Mouse (Mus musculus): ENCODE results near the gene Gpr132.

GRCm38 (mm10) chr12:112808212-112808586 lies 59.8 kb downstream of the Gpr132 start:
- no peak for TF ChIP-seq TAL1 (IDR thresholded peaks at IDR 0.05; ENCODE audit: low read length)
- TF ChIP-seq GATA1 (IDR thresholded peaks at IDR 0.05; ENCODE audit: low read length): no peak
